Mouse (Mus musculus): ENCODE data around the gene Polr1c.

Gene Polr1c

DNA sequence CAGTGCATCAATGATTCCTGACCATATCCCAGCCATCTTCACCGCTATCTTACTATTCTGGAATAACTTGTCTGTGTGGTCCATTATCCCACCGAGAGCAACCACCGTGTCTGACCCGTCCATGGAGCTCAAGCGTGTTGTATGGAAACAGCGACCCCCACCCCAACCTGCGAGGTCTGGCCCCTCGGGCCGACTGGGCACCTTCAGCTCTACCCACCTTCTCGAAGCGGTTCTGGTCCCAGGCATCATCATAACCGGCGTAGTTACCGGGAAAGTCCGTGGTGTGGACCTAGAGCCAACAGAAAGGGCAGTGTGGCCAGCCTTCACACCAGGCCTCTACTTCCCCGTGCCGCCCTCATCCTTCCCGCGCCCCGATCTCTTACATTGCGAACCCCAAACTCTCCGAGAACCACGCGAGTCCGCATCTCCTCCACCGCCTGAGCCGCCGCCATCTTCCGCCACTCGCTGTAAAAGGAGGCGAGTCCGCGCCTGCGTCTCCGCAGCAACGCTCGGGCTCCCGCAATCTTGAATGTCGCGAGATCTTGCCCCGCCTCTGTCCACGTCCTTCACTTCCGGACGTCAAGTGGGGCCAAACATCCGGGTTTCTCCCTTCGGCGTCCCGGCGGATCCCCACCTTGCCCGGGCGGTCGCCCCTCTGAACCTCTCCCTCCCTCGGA lies at the start of gene Polr1c, which contains the start of gene Yipf3:
TSS of gene Polr1c (minus strand) at position 543 of the 677 bp plus-strand sequence.
TSS of gene Yipf3 (plus strand) at position 569 of the 677 bp plus-strand sequence.
- peak; percentile 95 to 96 for DNase-seq

DNA sequence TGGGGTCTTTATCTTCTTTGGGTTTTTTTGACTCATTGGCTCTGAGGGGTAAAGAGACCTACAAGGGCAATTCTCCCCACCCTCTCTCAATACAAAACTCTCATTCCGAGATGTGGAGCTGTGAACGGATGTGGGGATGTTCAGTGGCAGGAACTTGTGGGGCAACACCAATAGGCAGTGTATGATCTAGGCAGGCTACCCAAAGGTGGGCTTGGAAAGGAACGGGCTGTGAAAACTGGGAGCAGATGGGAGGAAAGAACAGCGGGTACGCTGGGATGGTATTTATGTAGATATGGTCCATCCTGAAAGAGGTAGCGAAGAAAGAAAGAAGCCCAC lies 49.1 kb upstream of the Polr1c start:
- no peak for DNase-seq

DNA sequence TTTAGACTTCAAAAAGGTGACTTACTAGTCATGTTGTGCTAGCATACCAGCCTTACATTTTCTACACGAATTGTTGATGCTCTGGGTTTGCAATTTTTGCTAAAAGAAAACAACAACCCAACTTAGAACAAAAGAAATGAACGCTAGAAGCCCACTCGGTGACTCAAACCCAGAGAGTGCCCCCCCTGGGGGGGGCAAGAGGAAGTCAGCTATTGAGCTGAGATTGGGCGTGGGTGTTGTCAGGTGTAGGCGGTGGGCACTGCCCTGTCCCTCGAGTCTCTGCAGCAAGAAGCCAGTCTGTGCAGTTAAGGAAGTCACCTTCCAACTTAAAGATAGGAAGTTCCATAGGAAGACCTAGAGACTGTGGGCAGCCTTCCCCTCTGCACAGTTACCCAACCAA lies 48.7 kb upstream of the Polr1c start:
- no peak for DNase-seq

DNA sequence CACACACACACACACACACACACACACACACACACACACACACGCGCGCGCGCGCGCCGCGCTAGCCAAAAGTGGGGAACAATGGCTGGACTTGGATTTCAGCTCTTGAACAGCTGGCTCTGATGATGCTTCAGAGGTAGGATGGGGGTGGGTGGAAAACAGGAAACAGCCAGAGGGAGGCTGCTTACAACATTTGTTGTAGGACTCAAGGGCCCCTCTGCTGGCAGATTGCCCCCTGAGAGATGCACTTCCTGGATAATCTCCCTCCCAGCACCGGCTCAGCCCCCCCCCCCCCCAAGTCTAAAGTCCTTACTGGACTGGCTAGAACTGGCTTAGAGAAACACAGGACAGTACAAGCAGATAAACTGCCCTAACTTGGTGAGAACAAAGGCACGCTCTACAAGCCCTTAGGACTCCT lies 39.8 kb upstream of the Polr1c start:
- no peak for DNase-seq

DNA sequence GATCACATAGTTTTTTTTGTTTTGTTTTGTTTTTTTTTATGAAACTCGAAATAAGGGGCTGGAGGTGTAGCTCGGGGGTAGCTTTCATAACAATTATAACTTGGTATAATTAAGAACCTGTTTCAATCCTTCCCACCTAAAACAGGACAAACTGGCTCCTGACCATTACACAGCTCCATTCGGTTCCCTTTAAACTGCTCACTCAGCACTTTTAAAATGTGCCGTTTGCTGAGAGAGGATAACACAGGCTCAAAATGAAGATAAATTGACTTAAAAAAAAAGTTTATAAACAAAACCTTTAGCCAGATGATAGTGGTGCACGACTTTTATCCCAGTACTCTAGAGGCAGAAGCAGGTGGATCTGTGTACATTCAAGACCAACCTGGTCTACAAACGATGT lies 37.6 kb upstream of the Polr1c start:
- DNase-seq, result no peak

DNA sequence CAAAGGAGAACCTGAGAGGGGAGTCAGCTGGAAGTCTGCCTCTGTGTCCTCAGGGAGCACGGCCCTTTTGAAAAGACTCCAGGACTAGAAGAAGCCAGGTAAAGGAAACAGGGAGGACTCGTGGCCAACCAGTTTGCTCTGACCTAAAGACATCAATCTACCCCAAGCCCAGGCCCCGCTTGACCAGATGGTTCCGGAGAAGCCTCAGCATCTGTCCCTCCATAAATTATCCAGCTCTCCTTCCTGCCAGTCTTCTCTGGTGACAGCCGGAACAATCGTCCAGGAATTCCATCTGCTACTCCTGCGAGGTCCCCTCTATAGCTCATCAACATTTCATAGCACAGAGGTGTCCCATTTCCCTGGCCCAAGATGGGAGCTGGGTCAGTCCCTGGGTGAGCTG lies 36.8 kb upstream of the Polr1c start:
- no peak for DNase-seq

DNA sequence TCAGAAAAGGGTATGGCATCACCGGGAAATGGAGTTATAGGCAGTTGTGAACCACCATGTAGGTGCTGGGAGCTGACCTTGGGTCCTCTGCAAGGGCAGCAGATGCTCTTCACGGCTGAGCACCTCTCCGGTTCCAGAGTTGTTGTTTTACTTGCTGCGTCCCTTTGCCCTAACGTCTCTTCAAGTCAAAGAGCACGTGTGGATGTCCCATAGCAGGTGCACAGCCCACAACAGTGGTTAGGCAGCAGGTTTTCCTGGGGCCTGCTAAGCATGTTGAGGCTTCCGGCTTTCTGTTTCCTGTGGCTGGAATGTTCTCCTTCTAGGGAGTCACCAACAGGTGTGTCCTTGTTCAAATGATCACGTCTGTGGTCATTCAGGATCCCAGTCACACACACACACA lies 36.1 kb upstream of the Polr1c start:
- no peak for DNase-seq

DNA sequence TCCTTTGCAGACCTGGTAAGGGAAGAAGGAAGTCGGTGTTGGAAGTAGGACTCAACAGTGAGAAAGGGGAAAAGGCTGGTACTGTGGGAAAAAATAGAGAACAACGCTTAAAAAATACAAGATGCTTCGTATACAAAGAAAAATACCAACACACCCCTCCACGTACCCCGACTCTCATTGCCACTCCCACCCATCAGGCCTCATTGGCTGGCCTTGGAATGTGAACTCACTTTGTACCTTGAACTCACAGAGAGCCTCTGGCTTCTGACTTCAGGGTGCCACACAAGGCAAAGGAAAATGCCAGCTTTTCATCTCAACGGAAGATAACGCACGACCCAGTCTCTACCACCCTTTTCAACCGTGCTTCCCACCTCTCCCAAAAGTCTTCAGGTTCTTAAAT lies 35.3 kb upstream of the Polr1c start:
- no peak for DNase-seq

DNA sequence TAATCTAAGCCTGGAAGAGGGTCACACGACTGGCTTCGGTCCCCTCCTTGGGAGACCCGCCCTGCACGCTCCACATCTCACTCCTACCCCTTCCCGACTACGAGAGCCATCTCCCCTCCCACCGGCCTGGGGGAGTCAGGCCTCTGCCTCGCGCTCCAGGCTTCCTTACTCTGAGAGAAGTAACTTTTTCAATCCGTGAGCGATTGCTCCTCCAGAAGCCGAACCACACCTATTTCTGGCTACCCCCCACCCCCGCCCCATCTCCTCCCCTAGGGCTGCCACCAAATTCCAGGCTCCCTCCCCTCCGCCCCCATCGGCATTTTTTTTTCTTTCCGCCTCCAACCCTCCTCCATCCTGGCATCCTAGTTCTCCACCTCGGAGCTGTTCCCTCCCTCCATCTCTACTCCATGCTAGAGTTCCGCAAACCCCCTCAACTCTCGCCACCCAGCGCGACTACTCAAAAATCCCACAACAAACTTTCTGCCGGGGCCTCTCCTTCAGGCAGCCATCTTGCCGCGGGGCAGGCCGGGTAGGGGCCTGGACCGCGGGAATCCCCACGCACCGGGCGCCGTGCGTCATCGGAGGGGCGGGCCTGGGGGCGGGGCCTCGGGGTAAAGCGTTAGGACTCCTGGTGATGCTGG lies 34.7 kb upstream of the Polr1c start, which contains the start of gene Tjap1:
TSS of gene Tjap1 (minus strand) at position 544 of the 641 bp plus-strand sequence.
- DNase-seq, result peak; percentile 82 to 92

DNA sequence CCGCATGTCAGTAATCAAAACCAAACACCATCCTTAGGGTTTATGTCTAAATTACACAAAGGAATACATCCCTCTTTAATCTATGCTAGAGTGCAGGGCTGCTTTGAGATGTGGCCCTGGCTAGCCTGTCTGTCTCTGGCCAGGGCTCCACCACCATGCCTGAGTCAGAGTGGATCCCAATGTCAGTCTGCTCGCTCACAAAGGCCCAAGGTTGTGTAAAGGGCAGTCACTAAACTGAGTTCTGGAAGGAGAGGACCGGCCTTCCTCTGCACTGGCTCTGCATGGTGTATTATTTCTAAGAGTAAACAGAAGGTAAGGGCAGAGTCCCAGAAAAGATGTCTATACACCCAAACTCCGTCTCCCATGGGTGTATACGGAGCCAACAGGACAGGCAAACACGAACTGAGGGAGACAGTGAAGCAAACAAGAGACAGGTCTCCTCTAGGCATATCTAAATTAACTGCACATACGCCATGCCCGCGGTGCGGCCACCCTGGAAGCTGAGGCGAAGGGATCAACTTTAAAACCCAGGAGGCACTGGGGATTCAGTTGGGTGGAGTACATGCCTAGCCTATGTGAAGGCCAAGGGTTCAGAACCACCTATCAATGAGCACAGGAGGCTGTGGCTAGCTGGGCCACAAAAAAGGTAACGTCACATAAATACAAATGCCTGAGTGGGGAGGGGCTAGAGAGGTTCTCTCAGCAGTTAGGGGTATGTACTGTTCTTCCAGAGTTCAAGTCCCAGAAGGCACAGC lies 30.3 kb upstream of the Polr1c start:
- DNase-seq, result no peak

DNA sequence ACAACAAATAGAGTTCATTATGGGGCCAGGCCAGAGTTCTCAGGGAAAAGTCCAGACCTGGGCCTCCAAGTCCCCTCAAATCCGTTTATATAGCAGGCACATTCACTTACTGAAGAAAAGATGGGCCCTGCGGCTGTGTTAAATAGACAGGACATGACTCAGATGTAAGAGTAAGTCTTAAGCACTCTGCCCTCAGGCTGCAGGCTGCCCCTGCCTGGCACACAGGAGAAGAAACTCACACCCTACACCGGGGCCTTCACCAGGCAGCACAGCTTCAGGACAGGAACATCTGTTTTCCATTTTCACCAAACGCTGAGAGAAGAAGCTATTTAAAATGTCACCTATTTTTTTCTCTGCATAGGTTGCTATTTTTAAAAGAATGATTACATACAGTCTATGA lies 29.7 kb upstream of the Polr1c start:
- DNase-seq, result no peak

DNA sequence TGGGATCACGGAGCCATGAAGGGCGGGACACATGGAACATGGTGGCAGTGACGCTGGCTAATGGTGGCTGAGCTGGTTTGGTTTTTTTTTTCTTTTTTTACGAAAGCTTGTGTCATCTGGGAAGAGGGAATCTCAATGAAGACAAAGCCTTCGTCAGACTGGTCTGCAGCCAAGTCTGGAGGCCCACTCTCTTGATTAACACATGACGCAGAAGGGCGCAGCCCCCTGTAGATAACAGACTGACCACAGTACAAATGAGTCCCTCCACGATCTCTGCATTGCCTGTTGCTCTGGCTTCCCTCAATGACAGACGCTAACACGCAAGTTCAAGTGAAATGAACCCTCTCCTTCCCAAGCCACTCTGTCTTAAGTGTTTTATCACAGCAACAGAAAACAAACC lies 27.7 kb upstream of the Polr1c start:
- no peak for DNase-seq

DNA sequence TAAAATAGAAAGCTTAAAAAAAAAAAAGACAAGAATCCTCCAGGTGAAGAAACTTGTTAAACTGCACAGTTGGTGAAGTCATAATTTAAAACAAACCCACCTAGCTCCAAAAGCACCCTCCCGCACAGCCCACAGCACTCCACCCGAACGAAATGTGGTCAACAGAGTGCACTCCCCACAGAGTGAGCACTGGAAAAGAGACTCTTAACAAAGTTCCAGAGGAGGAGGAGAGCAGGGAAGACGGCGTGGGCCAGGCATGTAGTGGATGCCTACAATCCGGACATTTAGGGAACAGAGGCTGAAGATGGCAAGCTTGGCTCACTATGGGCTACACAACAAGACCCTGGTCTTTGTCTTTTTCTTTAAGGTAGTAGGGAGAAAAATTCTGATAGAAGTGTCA lies 27.2 kb upstream of the Polr1c start:
- DNase-seq, result no peak

DNA sequence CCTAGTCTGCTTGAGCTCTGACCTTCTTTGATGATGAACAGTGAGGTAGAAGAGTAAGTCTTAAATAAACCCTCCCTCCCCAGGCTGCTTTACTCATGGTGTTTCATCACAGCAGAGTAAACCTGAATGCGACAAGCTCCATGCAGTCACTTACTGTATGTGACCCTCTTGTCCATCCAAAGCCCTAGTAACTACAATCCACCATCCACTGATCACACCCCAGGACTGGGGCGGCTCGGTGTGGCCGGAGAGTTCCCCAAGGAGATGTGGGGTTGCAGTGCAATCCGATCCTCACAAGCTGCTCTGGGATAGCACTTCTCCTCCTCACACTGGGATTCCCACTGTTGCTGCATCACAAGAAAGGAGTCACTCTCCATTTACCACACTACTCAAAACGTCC lies 26.6 kb upstream of the Polr1c start:
- no peak for DNase-seq

DNA sequence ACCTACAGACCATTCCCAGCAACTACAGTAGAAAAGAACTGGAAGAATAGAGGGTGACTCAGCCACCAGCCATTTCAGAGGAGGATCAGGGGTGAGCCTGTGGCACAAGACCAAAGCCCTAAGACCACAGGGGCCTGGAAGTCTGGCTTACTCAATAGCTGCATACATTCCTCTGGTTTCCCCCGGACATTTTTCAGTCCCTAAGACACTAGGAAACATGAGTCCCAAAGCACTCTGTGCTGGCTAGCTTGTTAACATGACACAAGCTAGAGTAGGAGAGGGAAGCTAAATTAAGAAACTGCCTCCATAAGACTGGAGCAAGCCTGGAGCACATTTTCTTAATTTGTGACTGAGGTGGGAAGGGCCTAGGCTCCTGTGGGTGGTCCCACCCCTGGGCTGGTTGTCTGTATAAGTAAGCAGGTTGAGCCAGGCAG lies 26.0 kb upstream of the Polr1c start:
- DNase-seq, result no peak

DNA sequence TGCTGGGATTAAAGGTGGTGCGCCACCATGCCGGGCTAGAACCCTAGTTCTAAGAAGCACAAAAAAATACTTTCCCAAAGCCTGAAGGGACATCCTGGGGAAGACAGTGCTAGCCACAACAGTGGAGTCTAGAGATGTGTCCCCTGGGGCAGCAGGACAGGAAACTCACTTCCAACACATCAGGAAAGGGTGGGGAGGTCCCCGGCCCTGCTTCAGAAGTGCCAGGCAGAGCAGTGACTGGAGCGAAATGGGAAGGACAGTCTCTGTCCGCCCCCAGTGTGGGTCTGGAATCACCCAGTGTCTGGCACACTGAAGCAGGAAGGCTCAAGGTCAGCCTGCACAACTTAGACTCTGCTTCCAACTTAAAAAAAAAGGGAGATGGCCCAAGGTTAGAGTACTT lies 24.8 kb upstream of the Polr1c start:
- DNase-seq, result no peak

DNA sequence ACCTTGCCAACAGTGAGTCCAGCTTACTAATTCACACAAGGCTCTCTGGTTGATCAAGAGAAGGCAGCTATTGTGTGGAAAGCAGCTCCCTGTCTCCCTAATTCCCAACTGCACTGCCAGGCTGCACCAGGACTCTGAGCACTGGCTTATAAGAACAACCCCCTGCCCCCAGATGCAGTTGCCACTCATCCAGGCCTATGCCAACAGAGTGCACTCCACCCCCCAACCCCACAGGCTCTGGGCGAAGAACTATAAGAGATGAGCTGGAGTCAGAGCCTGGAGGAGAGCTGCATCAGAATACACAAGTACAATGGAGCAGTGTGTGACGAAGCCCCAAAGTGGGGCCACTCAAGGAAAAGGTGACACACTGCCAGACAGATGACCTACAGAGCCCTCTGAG lies 24.2 kb upstream of the Polr1c start:
- no peak for DNase-seq

DNA sequence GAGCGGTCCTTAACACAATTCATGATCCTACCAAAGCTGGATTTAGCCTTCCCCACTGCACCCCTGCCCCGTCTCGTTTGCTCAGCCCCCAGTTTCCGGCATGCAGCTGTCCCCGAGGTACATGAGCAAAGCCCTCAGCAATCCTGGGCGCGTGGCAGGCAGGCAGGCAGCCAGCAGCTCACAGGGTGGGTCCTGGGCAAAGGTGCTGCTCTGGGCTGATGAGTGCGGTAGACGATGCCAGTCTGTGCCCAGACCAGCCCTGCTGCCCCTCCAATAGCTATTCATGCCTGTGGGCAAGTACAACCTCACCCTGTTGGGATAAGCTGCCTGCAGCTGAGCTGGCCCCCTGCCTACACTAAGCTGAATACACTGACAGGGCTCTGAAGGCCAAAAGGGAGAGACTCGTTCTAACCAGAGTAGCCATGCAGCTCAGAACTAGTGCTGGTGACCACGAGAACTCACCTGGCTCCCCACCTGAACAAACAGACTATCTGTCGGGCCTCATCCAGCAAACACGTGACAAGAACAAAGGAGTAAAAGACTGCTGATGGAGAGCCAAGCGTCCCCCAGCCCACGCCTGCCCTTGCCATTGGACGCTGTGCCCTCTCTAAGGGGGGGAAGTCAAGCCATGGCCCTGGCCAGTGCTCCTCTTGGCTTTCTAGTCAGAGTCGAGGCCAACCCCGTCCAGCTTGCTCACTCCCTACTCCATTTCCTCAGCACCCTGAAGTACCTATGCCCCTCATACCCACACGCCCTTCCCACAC lies 22.1 kb upstream of the Polr1c start:
- no peak for DNase-seq

DNA sequence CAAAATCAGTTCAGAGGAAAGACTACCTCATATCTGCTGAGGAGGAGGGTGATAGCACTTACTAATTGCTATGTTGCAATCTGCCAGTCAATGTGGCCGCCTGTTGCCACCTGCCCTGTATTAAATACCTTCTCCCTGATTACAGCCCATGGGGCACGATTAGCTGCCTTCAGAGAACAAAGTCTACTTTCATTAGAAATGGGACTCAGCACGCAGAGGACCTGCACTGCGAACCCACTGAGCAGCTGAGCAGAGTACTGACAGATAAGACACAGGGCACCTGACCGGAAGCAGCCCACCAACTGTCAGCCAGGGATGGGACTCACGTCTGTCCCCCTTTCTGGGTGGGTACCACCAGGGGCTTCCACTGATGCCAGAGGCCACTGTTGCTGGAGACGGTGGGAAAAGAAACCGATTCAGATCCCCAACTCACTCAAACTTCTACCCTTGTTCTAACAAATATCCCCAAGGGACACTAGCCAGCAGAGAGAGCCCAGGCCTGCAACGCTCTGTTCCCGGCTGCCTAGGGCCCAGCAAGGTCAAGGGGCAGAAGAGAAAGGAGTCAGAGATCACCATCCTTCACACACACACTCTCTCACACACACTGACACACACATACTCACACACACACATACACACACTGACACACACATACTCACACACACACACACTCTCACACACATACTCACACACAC lies 20.3 kb upstream of the Polr1c start:
- DNase-seq, result no peak

DNA sequence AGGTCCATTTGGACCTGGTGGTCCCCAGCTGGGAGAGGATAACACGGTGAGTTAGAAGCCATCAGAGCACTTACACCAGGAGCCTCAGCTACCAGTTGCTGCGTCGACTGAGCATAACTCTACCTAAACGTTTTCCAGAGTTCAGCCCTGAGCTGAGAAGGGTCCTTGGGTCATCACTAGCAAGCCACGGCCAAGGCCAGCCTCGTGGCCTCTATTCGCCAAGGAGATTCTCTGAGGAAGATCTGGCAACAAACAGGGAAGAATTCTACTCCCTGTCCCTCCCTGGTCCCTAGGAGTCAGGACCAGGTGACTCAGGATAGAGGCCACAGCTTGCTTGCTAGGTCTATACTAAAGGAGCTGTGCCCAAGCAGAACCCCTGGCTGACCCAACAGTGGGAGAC lies 19.7 kb upstream of the Polr1c start:
- no peak for DNase-seq

DNA sequence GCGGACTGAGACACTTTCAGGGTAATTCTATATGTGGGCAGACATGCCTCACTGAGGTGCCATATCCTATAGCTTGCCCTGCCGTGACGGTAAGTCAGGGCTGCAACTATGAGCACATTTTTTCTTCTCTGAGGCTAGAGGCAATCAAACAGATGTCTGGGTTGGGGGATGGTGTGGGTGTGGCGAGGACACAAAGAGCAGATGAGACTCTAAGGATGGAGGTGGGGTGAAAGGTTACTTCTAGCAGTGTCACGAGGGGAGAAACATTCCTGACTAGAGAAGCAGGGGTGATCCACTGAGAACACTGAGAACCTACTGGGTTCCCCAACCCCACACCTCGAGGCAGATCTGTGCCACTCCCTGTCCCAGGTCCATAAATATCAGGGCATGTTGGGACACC lies 19.1 kb upstream of the Polr1c start:
- DNase-seq, result no peak

DNA sequence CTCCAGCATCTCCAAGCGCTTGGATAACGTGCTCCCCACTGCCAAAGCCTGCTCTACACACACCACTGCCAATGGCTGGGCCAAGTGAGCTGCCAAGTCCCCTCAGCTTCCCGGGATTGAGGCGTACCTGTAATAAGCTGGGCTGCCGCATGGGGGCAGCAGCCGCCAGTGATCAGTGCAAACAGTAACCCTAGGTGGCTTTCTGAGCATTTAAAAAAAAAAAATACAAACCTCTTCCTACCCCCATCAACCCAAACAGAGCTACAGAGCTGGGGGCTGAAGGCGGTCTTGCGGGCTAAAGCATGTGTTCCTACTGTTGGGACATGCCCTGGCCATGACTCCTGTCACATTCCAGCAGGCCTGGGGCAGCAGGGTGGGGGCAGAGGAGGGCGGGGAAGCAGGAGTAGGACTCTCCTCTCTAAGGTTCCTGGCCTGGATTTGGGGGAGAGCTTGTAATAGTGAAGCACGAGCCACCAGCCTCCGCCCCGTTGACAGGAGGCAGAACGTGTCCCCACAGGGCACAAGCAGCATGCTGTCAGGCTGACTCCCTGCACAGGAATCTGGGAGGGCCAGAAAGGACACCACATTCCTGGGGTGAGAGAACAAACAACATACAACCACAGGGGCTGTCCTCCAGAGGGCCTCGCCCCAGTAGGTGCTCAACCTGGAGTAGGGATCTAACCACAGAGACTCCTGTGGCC lies 18.2 kb upstream of the Polr1c start:
- peak; percentile 90 for DNase-seq

Data from cerebellum, postnatal 36 days (tissue).